Mouse (Mus musculus) inflammation-experienced regulatory T-cells, adult 6 months (primary cell): ENCODE results near the gene Pop5. TPM values are rescaled to one million over a fixed set of nuclear protein-coding genes. Genes with fewer than 3 reads are reported as not detected.

ENCODE experiments used
- ATAC-seq: one replicate; pipeline ENCODE4 v1.8.0; 2017
- polyA plus RNA-seq, 3 experiments: library from polyadenylated mRNA; unstranded; fragments of 100-300 nt; shearing (Covaris generic); gene quantifications; one replicate each; pipeline ENCODE4 v1.2.1; 2017

Pop5 gene
- polyA plus RNA-seq, 3 experiments from 2014 or later = 116 to 141 (median 122) TPM

- ATAC-seq = no peak
These were observed 20.1 kb upstream of the Pop5 start for GRCm38 (mm10) chr5:115215273-115216185.

- no peak for ATAC-seq
These were observed 17.6 kb upstream of the Pop5 start for GRCm38 (mm10) chr5:115217998-115218397.

- ATAC-seq = no peak
These were observed 14.6 kb upstream of the Pop5 start for GRCm38 (mm10) chr5:115220931-115221640.

GRCm38 (mm10) chr5:115222485-115222884 is 13.2 kb upstream of the Pop5 start:
- ATAC-seq = no peak

- ATAC-seq = no peak
These were observed 4.6 kb upstream of the Pop5 start for GRCm38 (mm10) chr5:115230830-115231551.

- ATAC-seq = no peak
These were observed 4.0 kb upstream of the Pop5 start for GRCm38 (mm10) chr5:115231552-115232120.

GRCm38 (mm10) chr5:115232516-115232915 is 3.1 kb upstream of the Pop5 start:
- no peak for ATAC-seq

GRCm38 (mm10) chr5:115233031-115233780 is 2.4 kb upstream of the Pop5 start:
- no peak for ATAC-seq

- ATAC-seq = no peak
These were observed 1.1 kb upstream of the Pop5 start for GRCm38 (mm10) chr5:115234519-115234918.

- peak; percentile 80 for ATAC-seq
These were observed 289 bp upstream of the Pop5 start for GRCm38 (mm10) chr5:115235323-115235771.

- peak; percentile 73 for ATAC-seq
These were observed 2.4 kb downstream of the Pop5 start for GRCm38 (mm10) chr5:115237803-115238728.

GRCm38 (mm10) chr5:115238729-115239195 is 3.1 kb downstream of the Pop5 start:
- no peak for ATAC-seq

- ATAC-seq = no peak
These were observed 4.6 kb downstream of the Pop5 start for GRCm38 (mm10) chr5:115240191-115240590.

- no peak for ATAC-seq
These were observed 19.8 kb downstream of the Pop5 start for GRCm38 (mm10) chr5:115255472-115255871.

- no peak for ATAC-seq
These were observed 21.4 kb downstream of the Pop5 start for GRCm38 (mm10) chr5:115256909-115257546.

GRCm38 (mm10) chr5:115260356-115260755 is 24.7 kb downstream of the Pop5 start:
- ATAC-seq = no peak

GRCm38 (mm10) chr5:115261141-115261540 is 25.5 kb downstream of the Pop5 start:
- ATAC-seq = no peak

- peak; percentile 79 for ATAC-seq
These were observed 26.2 kb downstream of the Pop5 start for GRCm38 (mm10) chr5:115261880-115262279.

GRCm38 (mm10) chr5:115262502-115263291 is 27.1 kb downstream of the Pop5 start:
- ATAC-seq = no peak
